Mouse (Mus musculus) hindbrain, embryonic 16.5 days (tissue): ENCODE data around the gene Fdx1. TPM values are rescaled to one million over a fixed set of nuclear protein-coding genes. Genes with fewer than 3 reads are reported as not detected.

Experiments
- ATAC-seq: fragments of 200-750 bp; cut with Nextera tagmentation; 2 replicates; pipeline ENCODE4 v1.8.0; 2017; ENCODE audit warnings: moderate TSS enrichment, moderate library complexity
- H3K27ac ChIP-seq: fragments of 300-500 bp; sonication (generic); 2 replicates; pipeline ENCODE4 v1.5.1; 2014; ENCODE audit warnings: low read depth, mild to moderate bottlenecking, control low read depth, low read length, moderate library complexity
- H3K27me3 ChIP-seq: fragments of 300-500 bp; sonication (generic); replicated peaks from 2 replicates; pipeline ENCODE4 v1.6.1; 2014; ENCODE audit warnings: low read length; ENCODE audit not compliant: control insufficient read depth, insufficient read depth
- H3K36me3 ChIP-seq: fragments of 300-500 bp; sonication (generic); 2 replicates; pipeline ENCODE4 v1.6.1; 2014; ENCODE audit warnings: mild to moderate bottlenecking, low read length, moderate library complexity, mixed read lengths; ENCODE audit not compliant: control insufficient read depth, insufficient read depth
- H3K4me1 ChIP-seq: fragments of 300-500 bp; sonication (generic); 2 replicates; pipeline ENCODE4 v1.6.1; 2014; ENCODE audit warnings: low read depth, low read length; ENCODE audit not compliant: control insufficient read depth, insufficient read depth
- H3K4me2 ChIP-seq: fragments of 300-500 bp; sonication (generic); 2 replicates; pipeline ENCODE4 v1.6.1; 2014; ENCODE audit warnings: mild to moderate bottlenecking, low read length, control low read depth, moderate library complexity
- H3K4me3 ChIP-seq: fragments of 300-500 bp; sonication (generic); 2 replicates; pipeline ENCODE4 v1.5.1; 2014; ENCODE audit warnings: mild to moderate bottlenecking, low read length, control low read depth, moderate library complexity
- H3K9ac ChIP-seq: fragments of 300-500 bp; sonication (generic); 2 replicates; pipeline ENCODE4 v1.6.1; 2014; ENCODE audit warnings: low read depth, mild to moderate bottlenecking, control low read depth, low read length, moderate library complexity
- H3K9me3 ChIP-seq: fragments of 300-500 bp; sonication (generic); 2 replicates; pipeline ENCODE4 v1.6.1; 2014; ENCODE audit warnings: mild to moderate bottlenecking, low read length, moderate library complexity; ENCODE audit not compliant: control insufficient read depth
- WGBS: fragments of 180-500 bp; shearing (Covaris S2); extraction: QIAGEN DNeasy Blood & Tissue Kit; methylation state at CpG from one replicate; pipeline ENCODE4 v1.1.7; 2014; 5-methylcytosine and 5-hydroxymethylcytosine counted together
- polyA plus RNA-seq: library from polyadenylated mRNA; unstranded; fragments of >200 nt; fragmentation: Nextera tagmentation; extraction: Ambion mirVana; gene quantifications from 2 replicates; pipeline ENCODE4 v1.2.1, GENCODE M21; 2015

Gene Fdx1
- polyA plus RNA-seq, 1 experiment from 2014 or later, result 46.7 TPM

DNA sequence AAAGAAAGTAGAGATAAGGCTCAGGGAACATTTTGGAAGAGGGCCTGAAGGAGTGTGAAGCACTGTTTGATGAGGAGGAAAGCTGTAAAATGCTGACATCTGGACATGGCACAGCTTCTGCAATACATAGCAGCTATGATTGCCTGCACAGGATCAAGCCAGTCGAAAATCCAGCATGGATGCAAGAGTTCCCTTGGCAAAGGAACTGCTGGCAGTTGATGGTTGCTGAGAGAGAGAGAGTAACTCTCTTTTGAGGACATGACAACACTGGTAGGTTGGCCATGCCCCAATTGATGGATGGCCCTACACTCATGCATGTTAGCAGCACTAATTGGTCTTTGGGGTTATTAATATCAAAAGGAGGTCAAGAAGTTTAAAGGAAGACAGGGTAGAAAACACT lies 12.7 kb downstream of the Fdx1 start:
- no peak for ATAC-seq
- Histone ChIP-seq H3K9ac (no peak overlapping the region), H3K27ac (no peak overlapping the region), H3K36me3 (peaks cover 6% of the 10 kb centered on the region; the same call in 1 of the 2 replicates), H3K27me3 (no peaks in the 10 kb centered on the region), H3K4me3 (no peak overlapping the region), H3K4me1 (no peaks in the 10 kb centered on the region), H3K9me3 (no peaks in the 10 kb centered on the region), H3K4me2 (no peak overlapping the region)
- WGBS, result 68% methylated on average over 1 of the region's 1 CpGs

GRCm38 (mm10) chr9:51950225-51950624 lies 13.1 kb downstream of the Fdx1 start:
- WGBS, result 79% methylated on average over 3 of the region's 3 CpGs
- H3K4me3 ChIP-seq, result no peak overlapping the region
- no peak for ATAC-seq

GRCm38 (mm10) chr9:51943934-51944333 lies 19.4 kb downstream of the Fdx1 start:
- Histone ChIP-seq H3K4me3 (no peak overlapping the region), H3K27ac (no peak overlapping the region), H3K4me1 (no peaks in the 10 kb centered on the region), H3K9me3 (no peaks in the 10 kb centered on the region), H3K36me3 (peaks cover 6% of the 10 kb centered on the region; the same call in 1 of the 2 replicates), H3K9ac (no peak overlapping the region), H3K27me3 (no peaks in the 10 kb centered on the region), H3K4me2 (no peak overlapping the region)
- WGBS, result 91% methylated on average over 6 of the region's 6 CpGs
- ATAC-seq, result no peak

More at GRCm38 (mm10) chr9:51950225-51950624, 13.1 kb downstream of the Fdx1 start:
- Histone ChIP-seq H3K27ac (no peak overlapping the region), H3K27me3 (no peaks in the 10 kb centered on the region), H3K9ac (no peak overlapping the region), H3K9me3 (no peaks in the 10 kb centered on the region), H3K4me2 (no peak overlapping the region), H3K4me1 (no peaks in the 10 kb centered on the region), H3K36me3 (peaks cover 6% of the 10 kb centered on the region; the same call in 1 of the 2 replicates)

DNA sequence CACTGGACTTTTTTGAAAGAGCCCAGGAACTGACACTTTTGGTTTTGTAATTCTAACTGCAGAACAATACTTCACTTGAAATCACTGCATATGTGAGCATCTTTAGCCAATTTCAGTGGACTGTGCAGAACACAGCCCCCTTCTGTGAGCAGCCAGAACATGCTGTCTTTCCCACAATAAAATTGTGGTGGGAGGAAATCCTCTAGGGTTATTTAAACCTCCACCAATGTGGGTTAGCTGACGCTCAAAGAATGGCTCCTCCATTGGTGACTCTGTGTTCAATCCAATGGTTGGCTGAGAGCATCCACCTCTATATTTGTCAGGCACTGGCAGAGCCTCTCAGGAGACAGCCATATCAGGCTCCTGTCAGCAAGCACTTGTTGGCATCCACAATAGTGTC lies 28.7 kb downstream of the Fdx1 start:
- no peaks in the 10 kb centered on the region for H3K4me1 ChIP-seq
- H3K27me3 ChIP-seq, result no peaks in the 10 kb centered on the region
- no peak overlapping the region for H3K9ac ChIP-seq
- no peaks in the 10 kb centered on the region for H3K9me3 ChIP-seq
- no peak overlapping the region for H3K4me3 ChIP-seq
- 68% methylated on average over 1 of the region's 1 CpGs for WGBS
- no peak overlapping the region for H3K4me2 ChIP-seq
- H3K36me3 ChIP-seq, result no peaks in the 10 kb centered on the region
- ATAC-seq, result no peak
- H3K27ac ChIP-seq, result no peak overlapping the region

- H3K4me2 ChIP-seq, result no peak overlapping the region
- 94% methylated on average over 3 of the region's 3 CpGs for WGBS
Observed at GRCm38 (mm10) chr9:51931997-51932396, 31.4 kb downstream of the Fdx1 start.

GRCm38 (mm10) chr9:51931054-51931690 lies 32.2 kb downstream of the Fdx1 start:
- Histone ChIP-seq H3K9me3 (no peaks in the 10 kb centered on the region), H3K4me3 (no peak overlapping the region), H3K4me2 (no peak overlapping the region), H3K36me3 (no peaks in the 10 kb centered on the region), H3K9ac (no peak overlapping the region), H3K27ac (no peak overlapping the region), H3K4me1 (peaks cover 7% of the 10 kb centered on the region), H3K27me3 (no peaks in the 10 kb centered on the region)
- no peak for ATAC-seq
- WGBS, result 89% methylated on average over 7 of the region's 7 CpGs

More at GRCm38 (mm10) chr9:51931997-51932396, 31.4 kb downstream of the Fdx1 start:
- H3K27me3 ChIP-seq, result no peaks in the 10 kb centered on the region
- no peaks in the 10 kb centered on the region for H3K9me3 ChIP-seq
- no peak overlapping the region for H3K27ac ChIP-seq
- H3K4me3 ChIP-seq, result no peak overlapping the region
- H3K4me1 ChIP-seq, result peaks cover 7% of the 10 kb centered on the region
- no peaks in the 10 kb centered on the region for H3K36me3 ChIP-seq
- no peak overlapping the region for H3K9ac ChIP-seq
- no peak for ATAC-seq

- Histone ChIP-seq H3K9ac (no peak overlapping the region), H3K4me1 (peaks cover 7% of the 10 kb centered on the region), H3K36me3 (no peaks in the 10 kb centered on the region), H3K4me3 (no peak overlapping the region), H3K27me3 (no peaks in the 10 kb centered on the region), H3K27ac (no peak overlapping the region), H3K4me2 (no peak overlapping the region), H3K9me3 (no peaks in the 10 kb centered on the region)
- ATAC-seq, result no peak
- WGBS, result 88% methylated on average over 5 of the region's 5 CpGs
Observed at GRCm38 (mm10) chr9:51929972-51930371, 33.4 kb downstream of the Fdx1 start.

- Histone ChIP-seq H3K36me3 (no peaks in the 10 kb centered on the region), H3K27ac (no peak overlapping the region), H3K4me3 (no peak overlapping the region), H3K4me1 (peaks cover 7% of the 10 kb centered on the region), H3K9me3 (no peaks in the 10 kb centered on the region), H3K9ac (no peak overlapping the region), H3K4me2 (no peak overlapping the region), H3K27me3 (no peaks in the 10 kb centered on the region)
- 53% methylated on average over 7 of the region's 7 CpGs for WGBS
- ATAC-seq, result no peak
Observed at GRCm38 (mm10) chr9:51928659-51929058, 34.7 kb downstream of the Fdx1 start.

DNA sequence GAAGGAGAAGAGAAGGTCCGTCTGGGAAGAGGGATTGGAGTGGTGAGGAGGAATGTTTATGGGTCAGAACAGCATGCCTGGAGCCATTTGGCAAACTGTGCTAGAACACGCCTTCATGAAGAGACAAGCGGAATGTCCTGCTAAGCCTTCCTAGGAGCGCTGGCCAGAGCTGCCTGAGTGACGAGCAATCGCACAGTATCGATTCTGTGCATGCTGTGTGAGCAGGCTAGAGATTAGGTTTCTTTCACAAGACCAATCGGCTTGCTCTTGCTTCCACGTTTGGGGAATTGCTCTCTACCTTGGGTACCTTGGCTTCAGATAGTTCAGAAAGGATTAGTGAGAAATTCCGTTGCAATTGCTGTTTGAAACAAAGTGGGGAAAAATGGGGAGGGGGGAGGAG lies 35.2 kb downstream of the Fdx1 start:
- Histone ChIP-seq H3K4me2 (no peak overlapping the region), H3K9me3 (no peaks in the 10 kb centered on the region), H3K4me3 (no peak overlapping the region), H3K36me3 (no peaks in the 10 kb centered on the region), H3K27me3 (no peaks in the 10 kb centered on the region), H3K27ac (peak overlapping the region; percentile 6; the same call in 1 of the 2 replicates), H3K9ac (no peak overlapping the region), H3K4me1 (peaks cover 7% of the 10 kb centered on the region)
- WGBS, result 47% methylated on average over 10 of the region's 10 CpGs
- no peak for ATAC-seq
